Mouse (Mus musculus) ES-CJ7 (cell line): ENCODE data around the gene Podnl1.
A peak's percentile ranks its signal among the peaks of the same experiment; 100 is the strongest.

Experiments used
- DNase-seq: peaks from one replicate; pipeline ENCODE4 v3.0.0; 2011; ENCODE audit warnings: low read depth, low spot score

The Podnl1 gene

GRCm38 (mm10) chr8:84125656-84126055 lies at the start of gene Podnl1:
Gene Podnl1, plus strand, starts transcription at chr8:84125989.
- DNase-seq: no peak

DNA sequence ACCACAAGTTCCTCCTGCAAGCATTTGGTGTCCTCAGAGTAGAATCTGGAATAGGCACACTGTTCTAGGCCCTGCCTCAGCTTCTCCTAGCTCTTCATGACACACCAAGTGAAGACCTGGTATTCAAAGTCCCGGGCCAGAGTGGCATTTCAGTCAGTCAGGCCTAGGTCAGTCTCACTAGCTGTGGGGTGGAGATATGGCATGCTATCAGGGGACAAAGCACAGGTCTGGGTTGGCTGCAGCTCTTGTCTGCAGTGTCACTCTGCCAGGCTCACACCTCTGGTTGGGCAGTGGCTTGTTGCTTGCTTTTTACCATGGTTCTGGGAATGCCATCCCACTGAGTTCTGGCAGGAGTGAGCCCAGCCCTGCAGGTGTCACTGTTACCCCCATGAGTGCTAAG lies 49.4 kb upstream of the Podnl1 start:
- no peak for DNase-seq

GRCm38 (mm10) chr8:84076849-84077248 lies 48.9 kb upstream of the Podnl1 start:
- DNase-seq: no peak

DNA sequence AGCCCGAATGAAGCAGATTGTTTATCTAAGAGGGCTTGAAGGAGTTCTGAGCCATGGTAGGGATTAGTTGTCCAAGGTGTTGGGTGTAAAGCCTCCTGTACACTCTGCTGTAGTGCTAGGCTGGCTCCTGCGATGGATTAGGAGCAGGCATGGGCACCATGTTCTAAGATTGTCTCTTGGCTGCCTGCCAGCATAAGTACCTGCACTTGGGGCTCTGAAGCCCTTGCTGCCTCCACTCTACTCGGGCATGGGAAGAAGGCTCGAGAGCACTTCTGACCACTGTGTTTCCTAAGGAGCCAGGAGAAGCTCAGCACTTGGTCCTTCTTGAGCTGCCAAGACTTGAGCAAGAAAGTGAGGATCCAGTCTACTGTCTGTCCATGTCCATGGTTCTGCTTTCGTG lies 46.6 kb upstream of the Podnl1 start:
- DNase-seq: no peak

DNA sequence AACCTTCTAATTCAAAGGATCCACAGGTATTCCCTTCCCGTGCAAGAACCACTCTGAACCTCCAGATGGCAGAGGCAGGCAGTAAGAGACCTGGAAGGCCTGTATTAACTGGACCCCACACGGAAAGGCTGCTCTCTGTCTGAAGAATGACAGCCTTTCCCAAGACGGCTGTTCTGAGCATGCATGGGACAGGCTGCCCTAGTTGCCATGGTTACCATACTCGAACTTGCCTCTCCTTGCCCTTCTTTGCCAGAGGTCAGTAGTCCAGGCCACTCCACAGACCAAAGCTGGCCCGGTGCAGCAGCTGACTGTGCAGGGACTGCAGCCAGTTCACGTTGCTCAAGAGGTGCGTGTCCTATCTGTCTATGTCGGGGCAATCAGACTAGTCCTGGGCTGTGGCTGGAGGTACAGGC lies 42.0 kb upstream of the Podnl1 start:
- DNase-seq: peak; percentile 78

- peak; percentile 49 for DNase-seq
Observed at GRCm38 (mm10) chr8:84084341-84085115, 41.3 kb upstream of the Podnl1 start.

DNA sequence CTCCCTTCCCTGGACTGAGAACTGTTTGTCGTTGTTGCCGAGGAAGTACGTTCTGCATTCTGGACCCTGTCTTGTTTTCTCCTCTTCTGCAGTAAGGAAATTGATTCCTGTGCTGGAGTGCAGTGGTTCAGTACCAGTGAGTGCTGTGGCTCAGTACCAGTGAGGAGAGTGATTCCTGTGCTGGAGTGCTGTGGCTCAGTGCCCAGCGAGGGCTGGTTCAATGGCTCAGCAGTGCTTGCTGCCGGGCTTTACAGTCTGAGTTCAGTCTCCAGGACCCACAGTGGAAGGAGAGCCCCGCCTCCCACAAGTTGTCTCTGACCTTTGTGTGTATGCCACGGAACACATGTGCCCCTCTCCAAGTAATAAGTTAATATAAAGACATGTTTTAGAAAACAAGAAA lies 38.6 kb upstream of the Podnl1 start:
- no peak for DNase-seq

DNA sequence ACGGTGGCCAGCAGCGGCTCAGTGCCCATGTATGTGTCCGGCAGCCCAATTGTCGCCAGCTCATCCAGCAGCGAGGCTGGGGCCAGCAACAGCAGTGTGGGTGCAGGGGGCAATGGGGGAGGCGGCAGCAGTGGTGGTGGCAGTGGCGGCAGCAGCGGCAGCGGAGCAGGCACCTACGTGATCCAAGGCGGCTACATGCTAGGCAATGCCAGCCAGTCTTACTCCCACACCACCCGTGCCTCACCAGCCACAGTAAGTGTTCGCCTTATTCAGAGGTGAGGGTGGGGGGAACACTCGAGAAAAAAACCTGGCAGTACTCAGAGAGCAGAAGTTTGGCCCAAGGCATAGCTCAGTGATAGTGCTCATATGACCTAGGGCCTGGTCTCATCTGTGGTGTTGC lies 38.0 kb upstream of the Podnl1 start:
- no peak for DNase-seq

DNA sequence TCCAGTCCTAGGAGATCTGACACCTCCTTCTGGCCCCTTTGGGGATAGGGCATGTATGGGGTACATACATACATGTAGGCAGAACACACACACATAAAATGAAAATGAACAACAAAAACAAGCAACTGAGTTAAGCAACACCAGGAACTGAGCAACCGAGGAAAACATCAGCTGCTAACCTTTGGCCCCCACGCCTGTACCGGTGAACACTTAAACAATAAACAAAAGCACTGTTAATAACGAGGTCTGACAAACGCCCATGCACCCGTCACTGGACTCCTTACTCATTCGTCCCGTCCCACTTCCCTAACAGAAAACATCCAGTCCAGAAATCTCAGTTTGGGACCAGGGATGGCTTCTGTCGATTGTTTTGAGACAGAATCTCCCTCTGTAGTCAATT lies 36.5 kb upstream of the Podnl1 start:
- no peak for DNase-seq

GRCm38 (mm10) chr8:84090585-84090984 lies 35.2 kb upstream of the Podnl1 start:
- DNase-seq: no peak

DNA sequence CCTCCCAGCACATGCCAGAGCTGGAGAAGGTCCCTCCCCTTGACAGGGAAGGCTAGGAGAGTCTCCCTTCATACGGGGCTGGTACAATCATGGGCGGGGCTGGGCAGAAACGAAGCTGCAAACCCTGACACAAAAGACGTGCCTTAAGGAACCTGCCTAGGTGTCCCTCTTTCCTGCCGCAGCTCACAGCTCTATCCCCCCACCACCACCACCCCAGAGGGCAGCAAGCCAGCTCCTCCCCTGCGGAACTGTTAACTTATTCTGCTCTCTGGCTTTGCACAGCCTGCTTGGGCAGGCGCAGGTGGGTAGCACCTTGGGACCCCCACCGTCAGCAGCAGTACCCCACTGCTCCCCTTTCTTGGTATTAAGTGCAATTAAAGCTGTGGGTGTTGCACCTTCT lies 29.7 kb upstream of the Podnl1 start:
- no peak for DNase-seq

GRCm38 (mm10) chr8:84098376-84098775 lies 27.4 kb upstream of the Podnl1 start:
- DNase-seq: no peak

GRCm38 (mm10) chr8:84101476-84102270 lies 24.1 kb upstream of the Podnl1 start:
- DNase-seq: no peak

- no peak for DNase-seq
Observed at GRCm38 (mm10) chr8:84103601-84104000, 22.2 kb upstream of the Podnl1 start.

DNA sequence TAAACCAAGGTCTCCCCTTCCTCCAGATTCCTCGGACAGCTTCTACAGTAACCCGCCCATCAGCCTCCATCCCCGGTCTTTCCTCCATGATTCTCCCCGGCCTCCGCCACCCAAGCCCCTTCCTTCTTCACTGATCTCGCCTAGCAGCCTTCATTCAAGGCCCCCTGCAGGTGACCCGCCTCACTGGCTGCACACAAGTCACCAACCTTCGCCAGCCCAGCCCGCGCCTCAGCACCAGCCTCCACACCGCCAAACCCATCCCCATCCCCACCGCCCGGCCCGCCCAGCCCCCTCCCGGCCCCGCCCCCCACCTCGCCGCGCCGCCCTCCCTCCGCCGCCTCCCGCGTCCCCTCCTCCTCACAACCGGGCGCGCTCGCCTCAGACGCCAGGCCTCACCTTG lies 21.6 kb upstream of the Podnl1 start:
- DNase-seq: peak; percentile 95

- DNase-seq: peak; percentile 100
Observed at GRCm38 (mm10) chr8:84104697-84105609, 20.8 kb upstream of the Podnl1 start, which contains the start of gene Dcaf15. Gene Dcaf15, minus strand, starts transcription at chr8:84104768.

GRCm38 (mm10) chr8:84105676-84106075 lies 20.1 kb upstream of the Podnl1 start:
- DNase-seq: no peak

DNA sequence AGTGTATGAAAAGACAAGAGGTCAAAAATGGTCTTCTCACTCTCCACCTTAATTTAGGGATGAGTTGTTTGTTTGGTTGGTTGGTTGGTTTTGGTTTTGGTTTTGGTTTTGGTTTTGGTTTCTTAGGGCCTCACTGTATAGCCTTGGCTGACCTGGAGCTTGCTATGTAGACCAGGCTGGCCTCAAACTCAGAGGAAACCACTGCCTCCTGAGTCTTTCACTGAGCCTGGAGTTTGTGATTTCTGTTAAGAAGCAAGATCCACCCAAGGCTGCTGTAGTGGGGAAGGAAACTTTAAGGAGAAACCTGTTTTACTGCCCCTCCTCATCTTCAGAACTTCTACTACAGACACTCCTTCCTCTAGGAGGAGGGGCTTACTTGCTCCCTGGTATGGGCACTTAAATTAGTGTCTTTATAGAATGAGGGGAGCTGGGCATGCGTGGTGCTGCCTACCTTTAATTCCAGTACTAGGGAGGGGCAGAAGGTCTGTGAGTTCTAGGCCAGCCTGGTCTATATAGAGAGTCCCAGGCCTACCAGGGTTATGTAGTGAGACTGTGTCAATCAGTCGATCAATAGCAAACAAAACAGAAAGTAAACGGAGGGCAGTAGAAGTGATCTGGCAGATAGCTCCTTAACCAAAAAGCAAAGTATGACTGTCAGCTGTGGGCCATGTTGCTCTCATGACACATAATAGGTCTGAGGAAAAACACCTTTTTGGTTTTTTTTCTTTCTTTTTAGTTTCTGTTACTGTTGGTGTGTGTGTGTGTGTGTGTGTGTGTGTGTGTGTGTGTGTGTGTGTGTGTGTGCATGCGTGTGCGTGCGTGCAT lies 19.4 kb upstream of the Podnl1 start:
- no peak for DNase-seq

GRCm38 (mm10) chr8:84115646-84116045 lies 10.1 kb upstream of the Podnl1 start:
- no peak for DNase-seq

DNA sequence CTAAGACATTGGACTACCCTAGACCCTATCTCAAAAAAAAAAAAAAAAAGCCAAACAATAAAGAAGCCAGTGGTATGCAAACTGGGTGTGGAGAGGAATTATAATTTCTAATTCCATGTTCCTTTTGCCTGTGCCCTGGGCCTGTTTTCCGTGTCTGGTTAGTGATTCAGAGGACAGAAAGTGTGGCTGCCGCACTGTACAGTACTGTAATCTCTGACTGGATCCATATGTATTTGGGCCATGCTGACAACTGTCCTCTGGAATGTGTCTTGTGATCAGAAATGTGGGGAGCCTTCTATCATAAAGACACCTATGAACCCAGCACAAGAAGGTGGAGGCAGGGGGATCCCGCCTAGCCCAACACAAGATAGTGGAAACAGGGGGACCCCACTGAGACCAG lies 3.6 kb upstream of the Podnl1 start:
- no peak for DNase-seq

DNA sequence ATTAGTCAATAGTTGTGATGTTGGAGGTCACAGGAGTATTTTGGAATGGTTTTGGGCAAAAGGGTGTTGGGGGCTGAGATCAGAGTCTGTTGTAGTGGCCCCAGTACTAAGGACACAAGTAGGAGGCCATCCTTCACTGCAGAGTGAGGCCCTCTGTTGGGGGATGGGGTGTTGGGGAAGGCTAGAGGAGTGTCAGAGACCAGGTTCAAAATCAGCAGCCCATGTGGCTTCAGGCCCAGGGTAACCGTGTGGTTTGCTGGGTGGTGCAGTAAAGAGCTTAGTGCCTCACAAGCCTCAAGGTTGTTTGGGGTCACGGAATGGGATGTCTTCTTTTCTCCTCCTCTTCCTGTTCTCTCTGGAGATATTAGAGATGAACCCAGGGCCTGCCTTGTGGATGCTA lies 953 bp downstream of the Podnl1 start:
- no peak for DNase-seq
